Mouse (Mus musculus): ENCODE results near the gene Krt87.

DNA sequence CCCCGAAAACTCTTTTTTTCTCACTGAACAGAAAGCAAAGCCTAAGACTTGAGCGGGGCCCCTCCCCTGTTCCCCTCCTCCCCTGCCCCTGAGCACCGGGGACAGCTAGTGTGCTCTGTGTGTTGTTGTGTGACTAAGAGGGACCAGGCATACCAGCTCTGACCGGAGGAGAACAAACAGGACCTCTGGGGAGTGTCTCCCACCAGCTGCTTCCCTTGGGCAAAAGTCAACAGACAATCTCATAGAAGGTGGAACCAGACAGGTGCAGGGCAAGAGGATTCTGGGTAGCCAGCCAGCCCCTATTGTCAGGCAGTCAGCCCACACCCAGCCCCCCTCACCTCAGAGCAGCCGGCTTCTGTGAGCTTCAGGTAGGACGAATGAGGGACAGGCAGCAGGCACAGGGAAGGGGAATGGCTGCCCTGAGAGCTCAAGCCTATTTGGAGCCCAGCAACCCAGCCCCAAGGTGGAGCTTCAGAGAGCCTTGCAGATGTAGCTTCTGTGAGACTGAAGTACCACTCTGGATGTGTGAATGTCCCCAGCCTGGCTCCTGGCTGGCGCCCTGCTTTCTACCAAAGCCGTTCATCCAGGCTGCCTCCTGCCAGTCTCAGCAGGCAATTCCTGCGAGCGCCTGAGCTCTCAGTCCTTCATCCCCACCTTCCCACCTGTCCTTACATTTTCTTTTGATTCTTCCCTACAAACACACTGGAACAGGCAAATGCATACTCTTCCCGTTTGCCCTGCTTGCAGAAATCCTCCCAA lies 23.6 kb downstream of the Krt87 start:
- TF ChIP-seq CTCF (IDR thresholded peaks at IDR 0.05; ENCODE audit: low read depth) (no peak), EP300 (IDR thresholded peaks at IDR 0.05; ENCODE audit: low read depth) (no peak)
